Mouse (Mus musculus) heart, postnatal 0 days (tissue): ENCODE data around the gene Xrra1.

Experiments used
- CTCF ChIP-seq: IDR thresholded peaks from 2 replicates; pipeline ENCODE4 v1.5.1; 2016; ENCODE audit warnings: antibody characterized with exemption, control low read depth, low read depth
- EP300 ChIP-seq: IDR thresholded peaks from 2 replicates; pipeline ENCODE4 v1.6.1; 2016; ENCODE audit warnings: antibody characterized with exemption, low read depth

DNA sequence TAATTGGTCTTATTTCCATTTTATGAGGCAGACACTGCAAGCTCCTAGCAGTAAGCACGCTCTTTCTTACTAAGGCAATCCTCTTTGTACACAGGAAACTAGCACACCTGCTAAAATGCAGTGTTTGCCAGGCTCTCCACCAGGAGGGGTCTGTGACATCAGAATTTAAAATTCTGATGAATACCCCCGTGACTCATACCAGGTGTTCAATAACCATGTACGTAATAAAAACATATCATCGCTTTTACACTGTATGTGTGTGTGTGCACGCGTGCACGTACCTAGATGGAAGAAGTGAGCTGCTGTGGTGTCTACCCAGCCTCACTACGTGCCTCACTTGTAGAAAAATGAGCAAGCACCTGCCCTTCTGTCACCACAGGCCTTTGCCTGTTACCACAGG lies 95.3 kb downstream of the Xrra1 start:
- TF ChIP-seq EP300 (no peak), CTCF (no peak)
